Mouse (Mus musculus): ENCODE measurements around the gene Nup210. TPM values are rescaled to one million over a fixed set of nuclear protein-coding genes. Genes with fewer than 3 reads are reported as not detected.

Gene Nup210
- polyA plus RNA-seq, 1 experiment from 2014 or later = 13.1 TPM

GRCm38 (mm10) chr6:91047434-91047833 is 69.2 kb downstream of the Nup210 start:
- Histone ChIP-seq H3K9ac (ENCODE audit: low read depth, low read length) (no peak overlapping the region), H3K4me2 (ENCODE audit: low read depth, low read length) (no peak overlapping the region), H3K4me3 (ENCODE audit: low read depth, low read length) (no peak overlapping the region), H3K27ac (replicated peaks; ENCODE audit: low read depth, low read length) (no peak overlapping the region), H3K36me3 (ENCODE audit: control insufficient read depth, insufficient read depth, low read length) (no peaks in the 10 kb centered on the region), H3K9me3 (ENCODE audit: control insufficient read depth, low read length) (no peaks in the 10 kb centered on the region), H3K4me1 (ENCODE audit: control insufficient read depth, insufficient read depth, low read length) (no peaks in the 10 kb centered on the region; the same call in 1 of the 2 replicates), H3K27me3 (replicated peaks; ENCODE audit: control insufficient read depth, insufficient read depth, low read length) (no peaks in the 10 kb centered on the region)
- DNase-seq (ENCODE audit: low spot score) (no peak), ATAC-seq (ENCODE audit: low read depth) (no peak)
- WGBS = 75% methylated on average over 5 of the region's 5 CpGs

GRCm38 (mm10) chr6:91046184-91046583 is 70.4 kb downstream of the Nup210 start:
- Histone ChIP-seq H3K9ac (ENCODE audit: low read depth, low read length) (no peak overlapping the region), H3K27me3 (replicated peaks; ENCODE audit: control insufficient read depth, insufficient read depth, low read length) (no peaks in the 10 kb centered on the region), H3K4me3 (ENCODE audit: low read depth, low read length) (no peak overlapping the region), H3K9me3 (ENCODE audit: control insufficient read depth, low read length) (no peaks in the 10 kb centered on the region), H3K4me1 (ENCODE audit: control insufficient read depth, insufficient read depth, low read length) (peaks cover 3% of the 10 kb centered on the region; the same call in 1 of the 2 replicates), H3K36me3 (ENCODE audit: control insufficient read depth, insufficient read depth, low read length) (no peaks in the 10 kb centered on the region), H3K4me2 (ENCODE audit: low read depth, low read length) (no peak overlapping the region), H3K27ac (replicated peaks; ENCODE audit: low read depth, low read length) (no peak overlapping the region)
- DNase-seq (ENCODE audit: low spot score) (no peak), ATAC-seq (ENCODE audit: low read depth) (no peak)
- WGBS = 68% methylated on average over 5 of the region's 5 CpGs

- DNase-seq (ENCODE audit: low spot score) (peak; percentile 55), ATAC-seq (ENCODE audit: low read depth) (peak; percentile 50; the same call in 1 of the 2 replicates)
- Histone ChIP-seq H3K4me2 (ENCODE audit: low read depth, low read length) (no peak overlapping the region), H3K4me1 (ENCODE audit: control insufficient read depth, insufficient read depth, low read length) (peaks cover 3% of the 10 kb centered on the region; the same call in 1 of the 2 replicates), H3K27me3 (replicated peaks; ENCODE audit: control insufficient read depth, insufficient read depth, low read length) (no peaks in the 10 kb centered on the region), H3K36me3 (ENCODE audit: control insufficient read depth, insufficient read depth, low read length) (no peaks in the 10 kb centered on the region), H3K4me3 (ENCODE audit: low read depth, low read length) (no peak overlapping the region), H3K27ac (replicated peaks; ENCODE audit: low read depth, low read length) (no peak overlapping the region), H3K9ac (ENCODE audit: low read depth, low read length) (no peak overlapping the region), H3K9me3 (ENCODE audit: control insufficient read depth, low read length) (no peaks in the 10 kb centered on the region)
- 43% methylated on average over 5 of the region's 6 CpGs for WGBS
Measured at GRCm38 (mm10) chr6:91044628-91045331, 71.8 kb downstream of the Nup210 start.

DNA sequence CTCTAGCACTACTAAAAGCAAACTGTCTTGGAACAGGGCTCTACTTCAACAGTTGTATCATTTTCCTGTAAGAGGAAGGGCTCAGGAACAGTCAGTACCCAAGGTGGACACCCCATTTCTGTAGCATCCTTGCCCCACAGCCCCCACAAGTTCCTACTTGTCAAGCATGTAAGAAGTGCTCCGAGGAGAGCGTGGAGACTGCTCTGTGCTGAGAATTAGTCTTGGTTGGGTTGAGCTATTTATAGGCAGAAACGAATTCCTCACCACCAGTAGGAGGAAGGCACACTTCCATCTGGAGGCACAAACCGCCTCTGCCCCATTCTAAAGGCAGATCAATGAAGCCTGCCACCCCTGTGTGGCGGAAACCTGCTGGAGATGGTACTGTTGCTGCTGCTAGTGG is 75.3 kb downstream of the Nup210 start:
- Histone ChIP-seq H3K9me3 (ENCODE audit: control insufficient read depth, low read length) (no peaks in the 10 kb centered on the region), H3K4me1 (ENCODE audit: control insufficient read depth, insufficient read depth, low read length) (peaks cover 3% of the 10 kb centered on the region; the same call in 1 of the 2 replicates), H3K4me3 (ENCODE audit: low read depth, low read length) (no peak overlapping the region), H3K27ac (replicated peaks; ENCODE audit: low read depth, low read length) (no peak overlapping the region), H3K9ac (ENCODE audit: low read depth, low read length) (no peak overlapping the region), H3K36me3 (ENCODE audit: control insufficient read depth, insufficient read depth, low read length) (no peaks in the 10 kb centered on the region), H3K4me2 (ENCODE audit: low read depth, low read length) (no peak overlapping the region), H3K27me3 (replicated peaks; ENCODE audit: control insufficient read depth, insufficient read depth, low read length) (no peaks in the 10 kb centered on the region)
- ATAC-seq (ENCODE audit: low read depth) = no peak
- 42% methylated on average over 4 of the region's 5 CpGs for WGBS
- peak; percentile 27 for DNase-seq (ENCODE audit: low spot score)

DNA sequence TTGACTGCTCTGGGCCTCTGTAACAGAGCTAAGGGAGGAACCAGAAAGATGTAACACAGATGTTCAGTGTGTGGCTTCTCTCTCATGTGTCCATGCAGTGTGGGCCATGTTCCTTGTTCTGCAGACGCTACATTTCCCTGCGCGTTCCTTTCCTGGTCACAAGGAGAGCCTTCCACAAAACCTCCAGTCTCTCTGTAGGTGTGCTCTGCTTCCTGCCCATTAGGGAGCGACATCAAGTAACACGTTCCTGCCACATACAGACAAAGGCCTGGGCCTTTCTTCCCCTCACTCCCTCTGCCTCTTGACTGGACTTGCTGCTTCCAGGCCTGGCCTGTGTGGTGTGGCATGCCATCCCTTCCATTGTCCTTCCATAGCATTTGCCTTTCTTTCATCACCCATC is 88.4 kb downstream of the Nup210 start:
- Histone ChIP-seq H3K27ac (replicated peaks; ENCODE audit: low read depth, low read length) (no peak overlapping the region), H3K9me3 (ENCODE audit: control insufficient read depth, low read length) (no peaks in the 10 kb centered on the region), H3K36me3 (ENCODE audit: control insufficient read depth, insufficient read depth, low read length) (no peaks in the 10 kb centered on the region), H3K27me3 (replicated peaks; ENCODE audit: control insufficient read depth, insufficient read depth, low read length) (no peaks in the 10 kb centered on the region), H3K4me2 (ENCODE audit: low read depth, low read length) (no peak overlapping the region), H3K4me1 (ENCODE audit: control insufficient read depth, insufficient read depth, low read length) (no peaks in the 10 kb centered on the region), H3K4me3 (ENCODE audit: low read depth, low read length) (no peak overlapping the region), H3K9ac (ENCODE audit: low read depth, low read length) (no peak overlapping the region)
- ATAC-seq (ENCODE audit: low read depth) (no peak), DNase-seq (ENCODE audit: low spot score) (no peak)
- 76% methylated on average over 5 of the region's 5 CpGs for WGBS

- ATAC-seq (ENCODE audit: low read depth) (no peak), DNase-seq (ENCODE audit: low spot score) (peak; percentile 17)
- Histone ChIP-seq H3K4me2 (ENCODE audit: low read depth, low read length) (no peak overlapping the region), H3K4me1 (ENCODE audit: control insufficient read depth, insufficient read depth, low read length) (0 out of 2 replicates have a peak, but pooled peaks cover 4% of the 10 kb centered on the region), H3K4me3 (ENCODE audit: low read depth, low read length) (no peak overlapping the region), H3K9ac (ENCODE audit: low read depth, low read length) (no peak overlapping the region), H3K36me3 (ENCODE audit: control insufficient read depth, insufficient read depth, low read length) (no peaks in the 10 kb centered on the region), H3K27ac (replicated peaks; ENCODE audit: low read depth, low read length) (no peak overlapping the region), H3K27me3 (replicated peaks; ENCODE audit: control insufficient read depth, insufficient read depth, low read length) (no peaks in the 10 kb centered on the region), H3K9me3 (ENCODE audit: control insufficient read depth, low read length) (no peaks in the 10 kb centered on the region)
- 36% methylated on average over 7 of the region's 7 CpGs for WGBS
Measured at GRCm38 (mm10) chr6:91020810-91021209, 95.8 kb downstream of the Nup210 start.

DNA sequence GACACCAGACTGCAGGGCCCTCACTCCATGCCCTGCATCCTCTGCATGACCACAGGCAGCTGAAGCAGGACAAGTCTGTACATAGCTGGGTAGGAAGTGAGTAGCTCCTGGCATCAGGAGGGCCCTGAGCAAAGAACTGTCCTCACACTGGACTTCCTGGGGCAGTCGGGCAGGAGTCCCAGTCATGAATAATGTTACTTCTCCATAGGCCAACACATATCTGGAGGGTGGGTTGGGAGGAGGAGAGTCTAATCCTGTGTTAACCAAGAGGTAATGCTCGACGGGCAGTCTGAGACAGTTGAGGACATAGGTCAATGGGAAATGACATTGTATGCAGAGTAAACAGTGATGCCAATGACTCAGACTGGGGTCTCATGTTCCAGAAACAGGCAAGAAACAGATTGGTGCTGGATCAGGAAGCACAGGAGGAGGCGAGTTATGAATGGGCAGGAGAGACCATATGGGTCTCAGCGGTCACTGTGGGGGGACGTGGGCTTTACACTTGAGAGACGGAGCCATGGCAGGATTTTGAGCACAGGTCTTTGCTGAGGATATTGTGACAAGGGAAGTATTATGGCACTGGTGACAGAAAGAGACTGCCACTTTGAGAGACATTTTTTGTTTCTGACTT is 99.9 kb downstream of the Nup210 start:
- no peak overlapping the region for H3K4me3 ChIP-seq (ENCODE audit: low read depth, low read length)
- H3K36me3 ChIP-seq (ENCODE audit: control insufficient read depth, insufficient read depth, low read length) = no peaks in the 10 kb centered on the region

GRCm38 (mm10) chr6:91014198-91014958 is 102.3 kb downstream of the Nup210 start:
- H3K27ac ChIP-seq (replicated peaks; ENCODE audit: low read depth, low read length) = no peak overlapping the region
- H3K9me3 ChIP-seq (ENCODE audit: control insufficient read depth, low read length) = no peaks in the 10 kb centered on the region
- H3K4me2 ChIP-seq (ENCODE audit: low read depth, low read length) = no peak overlapping the region
- no peaks in the 10 kb centered on the region for H3K36me3 ChIP-seq (ENCODE audit: control insufficient read depth, insufficient read depth, low read length)
- DNase-seq (ENCODE audit: low spot score) = no peak
- no peaks in the 10 kb centered on the region for H3K27me3 ChIP-seq (replicated peaks; ENCODE audit: control insufficient read depth, insufficient read depth, low read length)
- no peak overlapping the region for H3K9ac ChIP-seq (ENCODE audit: low read depth, low read length)
- H3K4me1 ChIP-seq (ENCODE audit: control insufficient read depth, insufficient read depth, low read length) = no peaks in the 10 kb centered on the region
- 57% methylated on average over 9 of the region's 9 CpGs for WGBS
- no peak for ATAC-seq (ENCODE audit: low read depth)
- H3K4me3 ChIP-seq (ENCODE audit: low read depth, low read length) = no peak overlapping the region

More for the DNA sequence above, 99.9 kb downstream of the Nup210 start:
- 81% methylated on average over 7 of the region's 7 CpGs for WGBS
- Histone ChIP-seq H3K27ac (replicated peaks; ENCODE audit: low read depth, low read length) (no peak overlapping the region), H3K9ac (ENCODE audit: low read depth, low read length) (no peak overlapping the region), H3K4me1 (ENCODE audit: control insufficient read depth, insufficient read depth, low read length) (0 out of 2 replicates have a peak, but pooled peaks cover 4% of the 10 kb centered on the region), H3K9me3 (ENCODE audit: control insufficient read depth, low read length) (no peaks in the 10 kb centered on the region), H3K27me3 (replicated peaks; ENCODE audit: control insufficient read depth, insufficient read depth, low read length) (no peaks in the 10 kb centered on the region), H3K4me2 (ENCODE audit: low read depth, low read length) (no peak overlapping the region)
- DNase-seq (ENCODE audit: low spot score) (no peak), ATAC-seq (ENCODE audit: low read depth) (no peak)

All from embryonic facial prominence, embryonic 14.5 days (tissue).